Mouse (Mus musculus): ENCODE data around the gene Tmem9. TPM values are rescaled to one million over a fixed set of nuclear protein-coding genes. Genes with fewer than 3 reads are reported as not detected.

Gene Tmem9
- polyA plus RNA-seq, 2 experiments: 111 to 162 TPM

DNA sequence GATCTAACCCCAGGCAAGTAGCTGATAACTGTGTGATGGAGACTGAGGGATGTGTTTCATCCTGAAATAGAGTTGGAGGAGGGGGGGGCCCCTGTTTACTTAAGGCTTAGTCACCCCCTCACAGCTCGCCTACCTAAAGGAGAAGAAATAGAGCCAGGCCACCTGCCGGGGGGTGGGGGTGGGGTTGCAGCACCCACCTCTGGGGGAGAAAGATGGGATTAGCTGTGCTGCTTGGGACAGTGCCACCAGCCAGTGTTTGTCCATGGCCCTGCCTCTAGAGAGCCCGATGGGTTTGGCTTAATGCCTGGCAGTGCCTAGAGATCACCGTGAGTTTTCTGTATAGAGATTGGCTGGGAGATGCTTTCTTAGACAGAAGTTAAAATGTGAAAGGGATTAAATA lies 32.9 kb downstream of the Tmem9 start:
- 24% methylated on average over 4 of the region's 4 CpGs for WGBS
- Histone ChIP-seq H3K9me3 (ENCODE audit: control insufficient read depth, low read length) (no peaks in the 10 kb centered on the region), H3K27ac (replicated peaks; ENCODE audit: low read depth, low read length) (no peak overlapping the region), H3K9ac (ENCODE audit: low read depth, low read length, severe bottlenecking) (no peak overlapping the region), H3K27me3 (ENCODE audit: control insufficient read depth, insufficient read depth, low read length) (no peaks in the 10 kb centered on the region), H3K4me3 (replicated peaks; ENCODE audit: low read length) (no peak overlapping the region), H3K36me3 (ENCODE audit: control insufficient read depth, insufficient read depth, low read length) (no peaks in the 10 kb centered on the region), H3K4me1 (ENCODE audit: control insufficient read depth, insufficient read depth, low read length) (peaks cover 11% of the 10 kb centered on the region), H3K4me2 (replicated peaks; ENCODE audit: low read depth, low read length, severe bottlenecking) (no peak overlapping the region)
- no peak for TF ChIP-seq POLR2A (IDR thresholded peaks at IDR 0.05; ENCODE audit: borderline replicate concordance, extremely low read depth, insufficient read depth, insufficient read length)
- DNase-seq (ENCODE audit: low spot score) (no peak), ATAC-seq (ENCODE audit: low FRiP score, low read depth) (no peak)

DNA sequence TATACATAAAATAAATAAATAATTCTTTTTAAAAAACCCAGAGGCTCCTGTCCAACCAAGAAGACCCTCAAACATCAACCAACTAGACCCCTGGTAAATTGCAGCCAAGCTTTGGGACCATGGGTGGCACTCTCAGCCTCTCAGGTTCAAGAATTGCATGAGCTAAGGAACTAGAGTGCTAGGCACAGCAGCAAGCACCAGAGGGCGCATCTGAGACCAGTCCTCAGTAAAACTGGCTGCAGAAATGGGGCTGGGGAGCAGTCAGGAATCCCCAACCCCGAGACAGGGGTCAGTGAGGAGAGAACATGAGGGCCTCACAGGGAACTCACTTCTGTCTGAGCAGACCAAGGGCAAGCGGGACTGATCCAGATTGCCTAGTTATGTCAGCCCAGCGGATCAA lies 37.8 kb downstream of the Tmem9 start:
- Histone ChIP-seq H3K4me3 (replicated peaks; ENCODE audit: low read length) (no peak overlapping the region), H3K27ac (replicated peaks; ENCODE audit: low read depth, low read length) (no peak overlapping the region), H3K36me3 (ENCODE audit: control insufficient read depth, insufficient read depth, low read length) (no peaks in the 10 kb centered on the region), H3K4me1 (ENCODE audit: control insufficient read depth, insufficient read depth, low read length) (peaks cover 8% of the 10 kb centered on the region), H3K9ac (ENCODE audit: low read depth, low read length, severe bottlenecking) (no peak overlapping the region), H3K27me3 (ENCODE audit: control insufficient read depth, insufficient read depth, low read length) (peaks cover 22% of the 10 kb centered on the region), H3K9me3 (ENCODE audit: control insufficient read depth, low read length) (no peaks in the 10 kb centered on the region), H3K4me2 (replicated peaks; ENCODE audit: low read depth, low read length, severe bottlenecking) (no peak overlapping the region)
- ATAC-seq (ENCODE audit: low FRiP score, low read depth): no peak
- 12% methylated on average over 4 of the region's 4 CpGs for WGBS
- DNase-seq (ENCODE audit: low spot score): peak; percentile 83
- TF ChIP-seq POLR2A (IDR thresholded peaks at IDR 0.05; ENCODE audit: borderline replicate concordance, extremely low read depth, insufficient read depth, insufficient read length): no peak

- ATAC-seq (ENCODE audit: low FRiP score, low read depth) (no peak), DNase-seq (ENCODE audit: low spot score) (no peak)
- H3K9me3 ChIP-seq (ENCODE audit: control insufficient read depth, low read length): no peaks in the 10 kb centered on the region
- H3K4me3 ChIP-seq (replicated peaks; ENCODE audit: low read length): no peak overlapping the region
- WGBS: 9% methylated on average over 2 of the region's 2 CpGs
- H3K4me2 ChIP-seq (replicated peaks; ENCODE audit: low read depth, low read length, severe bottlenecking): no peak overlapping the region
- no peak overlapping the region for H3K9ac ChIP-seq (ENCODE audit: low read depth, low read length, severe bottlenecking)
- H3K27me3 ChIP-seq (ENCODE audit: control insufficient read depth, insufficient read depth, low read length): peaks cover 29% of the 10 kb centered on the region
- no peaks in the 10 kb centered on the region for H3K36me3 ChIP-seq (ENCODE audit: control insufficient read depth, insufficient read depth, low read length)
- no peak for TF ChIP-seq POLR2A (IDR thresholded peaks at IDR 0.05; ENCODE audit: borderline replicate concordance, extremely low read depth, insufficient read depth, insufficient read length)
- peaks cover 4% of the 10 kb centered on the region; the same call in 1 of the 2 replicates for H3K4me1 ChIP-seq (ENCODE audit: control insufficient read depth, insufficient read depth, low read length)
- no peak overlapping the region for H3K27ac ChIP-seq (replicated peaks; ENCODE audit: low read depth, low read length)
These were observed 39.5 kb downstream of the Tmem9 start for GRCm38 (mm10) chr1:136047432-136047831.

DNA sequence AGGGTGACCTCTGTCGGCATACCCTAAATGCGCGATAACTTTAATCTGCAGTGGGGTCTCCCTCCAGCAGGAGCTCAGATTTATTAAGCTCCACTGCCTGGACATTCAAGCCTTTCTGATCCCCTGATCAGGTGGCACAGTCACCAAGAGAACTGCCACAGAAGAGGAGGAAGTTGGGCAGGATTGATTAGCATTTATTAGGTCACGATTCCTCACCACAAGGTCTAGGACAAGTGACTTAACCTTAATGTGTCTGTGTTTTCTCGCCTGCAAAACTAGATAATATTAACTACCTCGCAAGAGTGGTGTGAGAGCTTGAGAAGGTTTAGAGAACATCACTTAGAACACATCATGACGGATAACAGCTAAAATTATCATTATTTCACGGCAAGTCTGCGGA lies 39.9 kb downstream of the Tmem9 start:
- no peak overlapping the region for H3K27ac ChIP-seq (replicated peaks; ENCODE audit: low read depth, low read length)
- peaks cover 31% of the 10 kb centered on the region for H3K27me3 ChIP-seq (ENCODE audit: control insufficient read depth, insufficient read depth, low read length)
- no peak overlapping the region for H3K4me2 ChIP-seq (replicated peaks; ENCODE audit: low read depth, low read length, severe bottlenecking)
- H3K4me1 ChIP-seq (ENCODE audit: control insufficient read depth, insufficient read depth, low read length): peaks cover 4% of the 10 kb centered on the region; the same call in 1 of the 2 replicates
- WGBS: 72% methylated on average over 9 of the region's 9 CpGs
- no peak overlapping the region for H3K4me3 ChIP-seq (replicated peaks; ENCODE audit: low read length)
- DNase-seq (ENCODE audit: low spot score): no peak
- H3K9ac ChIP-seq (ENCODE audit: low read depth, low read length, severe bottlenecking): no peak overlapping the region
- H3K36me3 ChIP-seq (ENCODE audit: control insufficient read depth, insufficient read depth, low read length): no peaks in the 10 kb centered on the region
- no peak for ATAC-seq (ENCODE audit: low FRiP score, low read depth)
- no peaks in the 10 kb centered on the region for H3K9me3 ChIP-seq (ENCODE audit: control insufficient read depth, low read length)
- TF ChIP-seq POLR2A (IDR thresholded peaks at IDR 0.05; ENCODE audit: borderline replicate concordance, extremely low read depth, insufficient read depth, insufficient read length): no peak

DNA sequence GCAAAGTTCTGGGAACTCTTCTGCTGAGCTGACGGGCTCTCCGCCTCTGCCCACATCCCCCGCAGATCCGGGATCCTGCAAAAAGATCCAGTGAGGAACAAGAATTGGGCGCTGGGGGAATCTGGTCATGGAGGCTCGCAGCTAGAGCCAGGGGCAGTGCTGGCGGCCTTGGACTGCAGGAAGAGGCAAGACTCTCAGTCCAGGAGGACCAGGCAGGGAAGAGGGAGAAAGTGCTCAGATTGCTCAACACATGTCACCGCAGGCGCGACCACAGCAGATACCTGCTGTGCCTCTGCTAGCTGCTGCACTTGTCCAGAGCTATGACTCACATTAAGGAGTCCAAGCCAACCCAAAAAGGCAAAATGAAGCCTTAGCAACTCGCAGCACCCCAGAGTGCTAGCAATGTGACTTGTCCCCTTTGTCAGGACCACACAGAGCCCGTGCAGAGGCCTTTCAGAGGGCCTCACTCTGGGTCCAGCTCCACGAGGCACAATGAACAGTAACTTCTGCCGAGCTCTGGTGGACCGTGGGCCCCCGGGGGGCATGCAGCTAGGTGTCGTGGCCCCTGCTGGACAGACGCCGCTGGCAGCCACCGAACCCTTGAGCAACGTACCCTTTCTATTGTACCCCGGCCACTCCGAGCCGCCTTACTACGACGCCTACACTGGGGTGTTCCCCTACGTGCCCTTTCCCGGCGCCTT lies 42.5 kb downstream of the Tmem9 start, which contains the start of gene Ascl5:
Gene Ascl5, plus strand, starts transcription at position 493 of the 701 bp plus-strand sequence.
- H3K4me3 ChIP-seq (replicated peaks; ENCODE audit: low read length): peak within 1 kb of the TSS; percentile 33

More for the DNA sequence above, 42.5 kb downstream of the Tmem9 start, which contains the start of gene Ascl5:
- no peak within 1 kb of the TSS for H3K27ac ChIP-seq (replicated peaks; ENCODE audit: low read depth, low read length)
- no peaks in the 10 kb centered on the region for H3K9me3 ChIP-seq (ENCODE audit: control insufficient read depth, low read length)
- no peak for ATAC-seq (ENCODE audit: low FRiP score, low read depth)
- no peaks in the 10 kb centered on the region for H3K36me3 ChIP-seq (ENCODE audit: control insufficient read depth, insufficient read depth, low read length)
- H3K9ac ChIP-seq (ENCODE audit: low read depth, low read length, severe bottlenecking): peak within 1 kb of the TSS; percentile 1; the same call in 1 of the 2 replicates
- TF ChIP-seq POLR2A (IDR thresholded peaks at IDR 0.05; ENCODE audit: borderline replicate concordance, extremely low read depth, insufficient read depth, insufficient read length): no peak
- H3K4me2 ChIP-seq (replicated peaks; ENCODE audit: low read depth, low read length, severe bottlenecking): peak within 1 kb of the TSS; percentile 50
- peaks cover 4% of the 10 kb centered on the region; the same call in 1 of the 2 replicates for H3K4me1 ChIP-seq (ENCODE audit: control insufficient read depth, insufficient read depth, low read length)
- no peak for DNase-seq (ENCODE audit: low spot score)
- peaks cover 33% of the 10 kb centered on the region for H3K27me3 ChIP-seq (ENCODE audit: control insufficient read depth, insufficient read depth, low read length)
- 23% methylated on average over 29 of the region's 29 CpGs for WGBS
